ENCODE assay signal across 11 mouse cellular contexts in the genomic region with DNA sequence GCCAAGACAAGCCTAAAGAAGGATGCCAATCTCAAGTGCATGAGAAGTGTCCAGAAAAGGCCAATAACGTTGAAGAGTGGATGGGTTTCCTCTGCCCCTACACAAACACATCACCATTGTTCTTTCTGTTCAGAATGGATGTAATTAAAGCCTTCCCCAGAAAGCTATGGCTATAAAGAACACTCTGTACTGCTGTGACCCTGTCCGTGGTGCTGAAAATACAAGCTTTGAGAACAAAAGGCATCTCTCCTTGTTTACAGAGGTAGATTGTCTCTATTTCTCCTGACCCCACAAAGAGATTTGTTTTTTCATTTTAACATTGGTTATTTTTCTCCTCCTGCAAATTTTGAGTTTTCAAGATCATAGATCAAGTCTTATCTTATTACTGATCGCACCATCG.
A peak's percentile ranks its signal among the peaks of the same experiment; 100 is the strongest.
DNase-seq lines count a peak whose midpoint lies in the region; ATAC-seq and TF ChIP-seq lines count a peak whose summit lies in the region.
"Had no signal": no experiment of that assay in that cellular context is flagged by ENCODE, and none has a peak within 500 bp of the region (broad histone marks: within the 10 kb centered on the region; RNA-seq: fewer than 3 reads in every experiment).

No protein-coding gene starts in this region.

- H3K9me3 ChIP-seq in forebrain, postnatal 0 days (ENCODE audit: low read length), result no peaks in the 10 kb centered on the region
- no peaks in the 10 kb centered on the region for H3K9me3 ChIP-seq in forebrain, embryonic 13.5 days (replicated peaks)
- no peaks in the 10 kb centered on the region for H3K9me3 ChIP-seq in midbrain, embryonic 11.5 days (ENCODE audit: control insufficient read depth, low read length)
- H3K9me3 ChIP-seq in midbrain, embryonic 16.5 days (replicated peaks; ENCODE audit: control insufficient read depth, low read length, poor library complexity, severe bottlenecking), result no peaks in the 10 kb centered on the region
- H3K9me3 ChIP-seq: heart, embryonic 15.5 days had no signal

- H3K27ac ChIP-seq in forebrain, postnatal 0 days (ENCODE audit: low read depth, low read length), result no peak overlapping the region
- no peak overlapping the region for H3K27ac ChIP-seq in forebrain, embryonic 13.5 days
- H3K27ac ChIP-seq in midbrain, embryonic 11.5 days (ENCODE audit: low read depth, low read length), result no peak overlapping the region
- no peak overlapping the region for H3K27ac ChIP-seq in midbrain, embryonic 16.5 days (ENCODE audit: low read length)
- H3K27ac ChIP-seq: heart, embryonic 15.5 days had no signal

- no peaks in the 10 kb centered on the region for H3K27me3 ChIP-seq in forebrain, postnatal 0 days (ENCODE audit: insufficient read depth, low read length)
- H3K27me3 ChIP-seq in forebrain, embryonic 13.5 days, result no peaks in the 10 kb centered on the region
- H3K27me3 ChIP-seq in midbrain, embryonic 11.5 days (ENCODE audit: control insufficient read depth, insufficient read depth, low read length), result no peaks in the 10 kb centered on the region
- no peaks in the 10 kb centered on the region for H3K27me3 ChIP-seq in midbrain, embryonic 16.5 days (ENCODE audit: control insufficient read depth, insufficient read depth, low read depth, low read length)
- H3K27me3 ChIP-seq: heart, embryonic 15.5 days; Patski had no signal

- 49% methylated on average over 4 of the region's 4 CpGs for WGBS in forebrain, postnatal 0 days
- WGBS in forebrain, embryonic 13.5 days, result 43% methylated on average over 4 of the region's 4 CpGs
- WGBS in midbrain, embryonic 11.5 days, result 49% methylated on average over 4 of the region's 4 CpGs
- WGBS in midbrain, embryonic 16.5 days, result 46% methylated on average over 4 of the region's 4 CpGs

- H3K4me3 ChIP-seq in forebrain, postnatal 0 days (ENCODE audit: low read depth, low read length), result no peak overlapping the region
- no peak overlapping the region for H3K4me3 ChIP-seq in forebrain, embryonic 13.5 days
- H3K4me3 ChIP-seq in midbrain, embryonic 11.5 days (ENCODE audit: low read depth, low read length), result no peak overlapping the region
- H3K4me3 ChIP-seq in midbrain, embryonic 16.5 days (ENCODE audit: low read depth, low read length), result no peak overlapping the region
- H3K4me3 ChIP-seq: heart, embryonic 15.5 days; myocyte had no signal

- no peak for TF ChIP-seq CTCF in forebrain, postnatal 0 days (IDR thresholded peaks at IDR 0.05; ENCODE audit: low read depth)

- no peak overlapping the region for H3K9ac ChIP-seq in forebrain, postnatal 0 days
- H3K9ac ChIP-seq in forebrain, embryonic 13.5 days, result no peak overlapping the region
- no peak overlapping the region for H3K9ac ChIP-seq in midbrain, embryonic 11.5 days (ENCODE audit: low read length)
- H3K9ac ChIP-seq in midbrain, embryonic 16.5 days (ENCODE audit: low read depth, low read length), result no peak overlapping the region
- H3K9ac ChIP-seq: heart, embryonic 15.5 days had no signal

- peak; percentile 9 for DNase-seq in forebrain, postnatal 0 days
- DNase-seq in midbrain, embryonic 11.5 days (ENCODE audit: low spot score, missing footprints), result peak; percentile 87
- DNase-seq in embryo, embryonic 9.5 days (ENCODE audit: extremely low spot score), result peak; percentile 68
- peak; percentile 61 for DNase-seq in testis, postnatal 10 days (ENCODE audit: low spot score)
- no peak for DNase-seq in layer of hippocampus, adult 18-20 months (ENCODE audit: low spot score in 2 of 2)

- no peak for ATAC-seq in forebrain, postnatal 0 days
- no peak for ATAC-seq in forebrain, embryonic 13.5 days
- no peak for ATAC-seq in midbrain, embryonic 11.5 days (ENCODE audit: low FRiP score)
- no peak for ATAC-seq in midbrain, embryonic 16.5 days
- ATAC-seq in megakaryocyte, adult 5-6 weeks (ENCODE audit: poor library complexity, severe bottlenecking), result no peak
- ATAC-seq: Patski had no signal

- no peaks in the 10 kb centered on the region for H3K36me3 ChIP-seq in forebrain, postnatal 0 days (ENCODE audit: insufficient read depth)
- no peaks in the 10 kb centered on the region for H3K36me3 ChIP-seq in forebrain, embryonic 13.5 days (ENCODE audit: poor library complexity, severe bottlenecking)
- H3K36me3 ChIP-seq in midbrain, embryonic 11.5 days (ENCODE audit: control insufficient read depth, insufficient read depth, low read length), result no peaks in the 10 kb centered on the region
- H3K36me3 ChIP-seq in midbrain, embryonic 16.5 days (ENCODE audit: control insufficient read depth, insufficient read depth, low read length), result no peaks in the 10 kb centered on the region
- H3K36me3 ChIP-seq: heart, embryonic 15.5 days had no signal

- no peaks in the 10 kb centered on the region for H3K4me1 ChIP-seq in forebrain, postnatal 0 days (ENCODE audit: insufficient read depth)
- no peaks in the 10 kb centered on the region for H3K4me1 ChIP-seq in forebrain, embryonic 13.5 days
- H3K4me1 ChIP-seq in midbrain, embryonic 11.5 days (ENCODE audit: control insufficient read depth, insufficient read depth, low read length), result no peaks in the 10 kb centered on the region
- H3K4me1 ChIP-seq in midbrain, embryonic 16.5 days (ENCODE audit: control insufficient read depth, insufficient read depth, low read length), result 0 out of 2 replicates have a peak, but pooled peaks cover 2% of the 10 kb centered on the region
- H3K4me1 ChIP-seq: heart, embryonic 15.5 days had no signal

- no peak overlapping the region for H3K4me2 ChIP-seq in forebrain, postnatal 0 days (ENCODE audit: low read depth)
- no peak overlapping the region for H3K4me2 ChIP-seq in forebrain, embryonic 13.5 days
- H3K4me2 ChIP-seq in midbrain, embryonic 11.5 days, result no peak overlapping the region
- H3K4me2 ChIP-seq in midbrain, embryonic 16.5 days (ENCODE audit: low read length), result no peak overlapping the region
- H3K4me2 ChIP-seq: heart, embryonic 15.5 days had no signal

Comparison
In these comparisons a context has a peak if more than half of its experiments do, and no peak if none do; other contexts are left out.
1. DNase-seq: peak in forebrain, postnatal 0 days (single experiment), midbrain, embryonic 11.5 days (single experiment), embryo, embryonic 9.5 days (single experiment) and testis, postnatal 10 days (single experiment); none in layer of hippocampus, adult 18-20 months (0 of 2).